Mouse (Mus musculus) bone marrow, adult 2 months (tissue): ENCODE results near the gene Adamtsl4. TPM values are rescaled to one million over a fixed set of nuclear protein-coding genes. Genes with fewer than 3 reads are reported as not detected.

Experiments used
- H3K27ac ChIP-seq: fragments of 200-500 bp; 2 replicates; pipeline ENCODE4 v1.5.1; 2012; ENCODE audit warnings: low read depth, mild to moderate bottlenecking, control low read depth, inconsistent platforms, low read length; ENCODE audit not compliant: control insufficient read depth, poor library complexity, insufficient read depth
- H3K4me1 ChIP-seq: fragments of 200-500 bp; 2 replicates; pipeline ENCODE4 v1.6.1; 2011; ENCODE audit warnings: low read length; ENCODE audit not compliant: control insufficient read depth, insufficient read depth
- H3K4me3 ChIP-seq: fragments of 200-500 bp; replicated peaks from 2 replicates; pipeline ENCODE3; 2011; ENCODE audit warnings: mild to moderate bottlenecking, low read depth, low read length, control low read depth; ENCODE audit not compliant: control insufficient read depth
- CTCF ChIP-seq: fragments of 200-500 bp; IDR thresholded peaks from 2 replicates; pipeline ENCODE4 v1.5.1; 2011; ENCODE audit warnings: low read length, control low read depth; ENCODE audit not compliant: control insufficient read depth, insufficient read depth
- POLR2A ChIP-seq: fragments of 200-500 bp; IDR thresholded peaks from 2 replicates; pipeline ENCODE4 v1.6.1; 2011; ENCODE audit warnings: low read depth, mild to moderate bottlenecking, control low read depth, low read length, borderline replicate concordance; ENCODE audit not compliant: control insufficient read depth
- WGBS: fragments of 180-500 bp; shearing (Covaris S2); methylation state at CpG from one replicate; pipeline ENCODE4 v1.1.7; 2018; 5-methylcytosine and 5-hydroxymethylcytosine counted together
- polyA plus RNA-seq: library from polyadenylated mRNA; stranded (reverse); fragments of >200 nt; gene quantifications from 2 replicates; pipeline ENCODE4 v1.2.4, GENCODE M21; 2011; ENCODE audit warnings: low replicate concordance; ENCODE audit not compliant: missing spikeins, insufficient read depth, insufficient read length

The Adamtsl4 gene
- polyA plus RNA-seq, 1 experiment: 2.7 TPM

- 69% methylated on average over 10 of the region's 10 CpGs for WGBS
- no peaks in the 10 kb centered on the region for H3K4me1 ChIP-seq
- no peak for TF ChIP-seq CTCF
- no peak for TF ChIP-seq POLR2A
- H3K4me3 ChIP-seq: no peak overlapping the region
- H3K27ac ChIP-seq: no peak overlapping the region
These were observed 1.1 kb downstream of the Adamtsl4 start for GRCm38 (mm10) chr3:95686492-95687167.

- H3K27ac ChIP-seq: no peak overlapping the region
- no peak for TF ChIP-seq CTCF
- TF ChIP-seq POLR2A: no peak
- 80% methylated on average over 2 of the region's 2 CpGs for WGBS
- no peaks in the 10 kb centered on the region for H3K4me1 ChIP-seq
- H3K4me3 ChIP-seq: no peak overlapping the region
These were observed 2.0 kb downstream of the Adamtsl4 start for GRCm38 (mm10) chr3:95685701-95686100.

GRCm38 (mm10) chr3:95685301-95685700, 2.4 kb downstream of the Adamtsl4 start:
- WGBS: 83% methylated on average over 4 of the region's 4 CpGs
- Histone ChIP-seq H3K4me3 (no peak overlapping the region), H3K4me1 (no peaks in the 10 kb centered on the region), H3K27ac (no peak overlapping the region)
- TF ChIP-seq POLR2A: no peak
- no peak for TF ChIP-seq CTCF

- H3K27ac ChIP-seq: no peak overlapping the region
These were observed 2.9 kb downstream of the Adamtsl4 start for GRCm38 (mm10) chr3:95684846-95685245.

GRCm38 (mm10) chr3:95682878-95683277, 4.8 kb downstream of the Adamtsl4 start:
- no peak for TF ChIP-seq CTCF
- no peak for TF ChIP-seq POLR2A
- H3K4me1 ChIP-seq: no peaks in the 10 kb centered on the region
- 82% methylated on average over 5 of the region's 5 CpGs for WGBS
- H3K27ac ChIP-seq: no peak overlapping the region
- H3K4me3 ChIP-seq: no peak overlapping the region

More at GRCm38 (mm10) chr3:95684846-95685245, 2.9 kb downstream of the Adamtsl4 start:
- TF ChIP-seq CTCF: no peak
- TF ChIP-seq POLR2A: no peak
- Histone ChIP-seq H3K4me3 (no peak overlapping the region), H3K4me1 (no peaks in the 10 kb centered on the region)
- WGBS: 24% methylated on average over 7 of the region's 8 CpGs

GRCm38 (mm10) chr3:95681365-95681764, 6.4 kb downstream of the Adamtsl4 start:
- Histone ChIP-seq H3K4me1 (no peaks in the 10 kb centered on the region; the same call in 1 of the 2 replicates), H3K4me3 (no peak overlapping the region), H3K27ac (no peak overlapping the region)
- WGBS: 36% methylated on average over 11 of the region's 11 CpGs
- no peak for TF ChIP-seq POLR2A
- no peak for TF ChIP-seq CTCF

GRCm38 (mm10) chr3:95680673-95681072, 7.0 kb downstream of the Adamtsl4 start:
- 89% methylated on average over 6 of the region's 6 CpGs for WGBS
- Histone ChIP-seq H3K27ac (no peak overlapping the region), H3K4me3 (no peak overlapping the region), H3K4me1 (peaks cover 1% of the 10 kb centered on the region; the same call in 1 of the 2 replicates)
- TF ChIP-seq CTCF (no peak), POLR2A (no peak)

- no peak for TF ChIP-seq POLR2A
- no peak for TF ChIP-seq CTCF
- no peak overlapping the region for H3K27ac ChIP-seq
- H3K4me3 ChIP-seq: no peak overlapping the region
- 73% methylated on average over 8 of the region's 8 CpGs for WGBS
- H3K4me1 ChIP-seq: peaks cover 6% of the 10 kb centered on the region; the same call in 1 of the 2 replicates
These were observed 8.2 kb downstream of the Adamtsl4 start for GRCm38 (mm10) chr3:95679551-95679950.

GRCm38 (mm10) chr3:95677420-95678090, 10.2 kb downstream of the Adamtsl4 start:
- Histone ChIP-seq H3K4me1 (peaks cover 7% of the 10 kb centered on the region), H3K4me3 (no peak overlapping the region), H3K27ac (no peak overlapping the region)
- no peak for TF ChIP-seq CTCF
- TF ChIP-seq POLR2A: no peak
- WGBS: 80% methylated on average over 19 of the region's 19 CpGs
